8 mouse cellular contexts compared by ENCODE assay signal in genomic region chr10:18138853-18139503, GRCm38 (mm10).
DNase-seq lines count a peak whose midpoint lies in the region; ATAC-seq and TF ChIP-seq lines count a peak whose summit lies in the region.
"Not testable (repeated sequence)": the region's sequence is repeated elsewhere in the genome, so short reads cannot be mapped to it uniquely, and the experiment has no call there.

No protein-coding gene starts in this region.

- not testable (repeated sequence) for H3K27me3 ChIP-seq in embryonic facial prominence, embryonic 13.5 days; forebrain, embryonic 16.5 days (replicated peaks; ENCODE audit: control insufficient read depth, insufficient read depth, low read length); hindbrain, embryonic 10.5 days (ENCODE audit: insufficient read depth, poor library complexity, severe bottlenecking); intestine, embryonic 16.5 days (replicated peaks; ENCODE audit: control insufficient read depth, insufficient read depth, low read length); limb, embryonic 15.5 days; lung, embryonic 16.5 days (ENCODE audit: control insufficient read depth, insufficient read depth, low read depth, low read length); midbrain, postnatal 0 days (ENCODE audit: insufficient read depth, low read length); stomach, embryonic 16.5 days (ENCODE audit: control insufficient read depth, insufficient read depth, low read length)

- ATAC-seq in embryonic facial prominence, embryonic 13.5 days (ENCODE audit: insufficient number of reproducible peaks, insufficient read depth, low FRiP score, low TSS enrichment, low read depth); intestine, embryonic 16.5 days; limb, embryonic 15.5 days (ENCODE audit: insufficient number of reproducible peaks, low FRiP score, low TSS enrichment, low read depth); lung, embryonic 16.5 days (ENCODE audit: low read depth); stomach, embryonic 16.5 days (ENCODE audit: insufficient read depth, low FRiP score): not testable (repeated sequence)
- peak; percentile 70 for ATAC-seq in forebrain, embryonic 16.5 days
- ATAC-seq in midbrain, postnatal 0 days (ENCODE audit: low FRiP score), result peak; percentile 54; the same call in 1 of the 2 replicates

- peak overlapping the region; percentile 31 for H3K4me3 ChIP-seq in embryonic facial prominence, embryonic 13.5 days
- peak overlapping the region; percentile 28 for H3K4me3 ChIP-seq in forebrain, embryonic 16.5 days (replicated peaks; ENCODE audit: low read length)
- peak overlapping the region; percentile 31 for H3K4me3 ChIP-seq in hindbrain, embryonic 10.5 days
- 0 out of 2 replicates have a peak overlapping the region, but pooled peaks have one; percentile 21 for H3K4me3 ChIP-seq in intestine, embryonic 16.5 days (ENCODE audit: low read length)
- peak overlapping the region; percentile 19 for H3K4me3 ChIP-seq in limb, embryonic 15.5 days
- peak overlapping the region; percentile 28 for H3K4me3 ChIP-seq in lung, embryonic 16.5 days (ENCODE audit: low read length)
- 0 out of 2 replicates have a peak overlapping the region, but pooled peaks have one; percentile 13 for H3K4me3 ChIP-seq in midbrain, postnatal 0 days (ENCODE audit: low read depth, low read length)
- H3K4me3 ChIP-seq in stomach, embryonic 16.5 days (replicated peaks; ENCODE audit: low read length), result peak overlapping the region; percentile 30

- not testable (repeated sequence) for TF ChIP-seq CTCF in midbrain, postnatal 0 days (IDR thresholded peaks at IDR 0.05)

- not testable (repeated sequence) for H3K36me3 ChIP-seq in embryonic facial prominence, embryonic 13.5 days; forebrain, embryonic 16.5 days (ENCODE audit: control insufficient read depth, insufficient read depth); hindbrain, embryonic 10.5 days; intestine, embryonic 16.5 days (ENCODE audit: control insufficient read depth, insufficient read depth, low read length); limb, embryonic 15.5 days; lung, embryonic 16.5 days (ENCODE audit: control insufficient read depth, insufficient read depth, low read length); midbrain, postnatal 0 days (ENCODE audit: insufficient read depth, low read length); stomach, embryonic 16.5 days (ENCODE audit: control insufficient read depth, insufficient read depth, low read length)

- peak overlapping the region; percentile 44 for H3K4me2 ChIP-seq in embryonic facial prominence, embryonic 13.5 days
- not testable (repeated sequence) for H3K4me2 ChIP-seq in forebrain, embryonic 16.5 days (ENCODE audit: low read length); intestine, embryonic 16.5 days (ENCODE audit: low read depth, low read length); limb, embryonic 15.5 days; midbrain, postnatal 0 days (ENCODE audit: low read depth, low read length, poor library complexity, severe bottlenecking); stomach, embryonic 16.5 days (ENCODE audit: low read depth, low read length)
- H3K4me2 ChIP-seq in lung, embryonic 16.5 days (ENCODE audit: low read depth, low read length), result 0 out of 2 replicates have a peak overlapping the region, but pooled peaks have one; percentile 45

- H3K9me3 ChIP-seq in embryonic facial prominence, embryonic 13.5 days; forebrain, embryonic 16.5 days (ENCODE audit: control insufficient read depth, low read length); hindbrain, embryonic 10.5 days; intestine, embryonic 16.5 days (ENCODE audit: control insufficient read depth, low read length); limb, embryonic 15.5 days; lung, embryonic 16.5 days (ENCODE audit: control insufficient read depth, low read length); midbrain, postnatal 0 days (ENCODE audit: low read length); stomach, embryonic 16.5 days (replicated peaks; ENCODE audit: control insufficient read depth, low read length): not testable (repeated sequence)

- H3K9ac ChIP-seq in embryonic facial prominence, embryonic 13.5 days; forebrain, embryonic 16.5 days (replicated peaks; ENCODE audit: low read depth, low read length); intestine, embryonic 16.5 days (ENCODE audit: low read depth, low read length); limb, embryonic 15.5 days; lung, embryonic 16.5 days (ENCODE audit: low read length); midbrain, postnatal 0 days (replicated peaks; ENCODE audit: low read length, poor library complexity, severe bottlenecking); stomach, embryonic 16.5 days (ENCODE audit: low read length): not testable (repeated sequence)

- not testable (repeated sequence) for DNase-seq in hindbrain, embryonic 10.5 days (ENCODE audit: low spot score); midbrain, postnatal 0 days (ENCODE audit: low spot score)

- 65% methylated on average over 17 of the region's 26 CpGs for WGBS in embryonic facial prominence, embryonic 13.5 days
- 71% methylated on average over 12 of the region's 26 CpGs for WGBS in forebrain, embryonic 16.5 days
- WGBS in hindbrain, embryonic 10.5 days, result 82% methylated on average over 18 of the region's 26 CpGs
- WGBS in intestine, embryonic 16.5 days, result 74% methylated on average over 12 of the region's 26 CpGs
- 83% methylated on average over 16 of the region's 26 CpGs for WGBS in limb, embryonic 15.5 days
- 74% methylated on average over 13 of the region's 26 CpGs for WGBS in lung, embryonic 16.5 days
- 79% methylated on average over 12 of the region's 26 CpGs for WGBS in midbrain, postnatal 0 days
- WGBS in stomach, embryonic 16.5 days, result 62% methylated on average over 12 of the region's 26 CpGs

- not testable (repeated sequence) for H3K27ac ChIP-seq in embryonic facial prominence, embryonic 13.5 days; forebrain, embryonic 16.5 days (ENCODE audit: low read length); hindbrain, embryonic 10.5 days; intestine, embryonic 16.5 days (ENCODE audit: low read length); limb, embryonic 15.5 days; lung, embryonic 16.5 days (ENCODE audit: low read length); midbrain, postnatal 0 days (ENCODE audit: low read depth, low read length); stomach, embryonic 16.5 days (ENCODE audit: low read length)

- not testable (repeated sequence) for H3K4me1 ChIP-seq in embryonic facial prominence, embryonic 13.5 days; forebrain, embryonic 16.5 days (replicated peaks; ENCODE audit: control insufficient read depth, insufficient read depth, low read length); hindbrain, embryonic 10.5 days (replicated peaks); intestine, embryonic 16.5 days (ENCODE audit: control insufficient read depth, insufficient read depth, low read length); limb, embryonic 15.5 days; lung, embryonic 16.5 days (replicated peaks; ENCODE audit: control insufficient read depth, insufficient read depth, low read length); midbrain, postnatal 0 days (ENCODE audit: insufficient read depth, low read length); stomach, embryonic 16.5 days (ENCODE audit: control insufficient read depth, insufficient read depth, low read length)
